Mouse (Mus musculus): ENCODE measurements at regions not wholly inside any gene's neighbourhood (a gene's known extent, or its start where the extent isn't known, plus 50 kb on each side); places are given as distances from the start of the nearest gene placed in this dataset.

GRCm38 (mm10) chr12:110047466-110048250 is 231.2 kb upstream of the Dio3 start:
- TF ChIP-seq FLI1 (IDR thresholded peaks at IDR 0.05; ENCODE audit: low read length) (no peak), GATA1 (IDR thresholded peaks at IDR 0.05; ENCODE audit: borderline replicate concordance, low read length) (no peak)
